Mouse (Mus musculus): ENCODE data around the gene Gramd1b. TPM values are rescaled to one million over a fixed set of nuclear protein-coding genes. Genes with fewer than 3 reads are reported as not detected.

Gramd1b gene
- polyA plus RNA-seq, 1 experiment from 2014 or later = 1.2 TPM

DNA sequence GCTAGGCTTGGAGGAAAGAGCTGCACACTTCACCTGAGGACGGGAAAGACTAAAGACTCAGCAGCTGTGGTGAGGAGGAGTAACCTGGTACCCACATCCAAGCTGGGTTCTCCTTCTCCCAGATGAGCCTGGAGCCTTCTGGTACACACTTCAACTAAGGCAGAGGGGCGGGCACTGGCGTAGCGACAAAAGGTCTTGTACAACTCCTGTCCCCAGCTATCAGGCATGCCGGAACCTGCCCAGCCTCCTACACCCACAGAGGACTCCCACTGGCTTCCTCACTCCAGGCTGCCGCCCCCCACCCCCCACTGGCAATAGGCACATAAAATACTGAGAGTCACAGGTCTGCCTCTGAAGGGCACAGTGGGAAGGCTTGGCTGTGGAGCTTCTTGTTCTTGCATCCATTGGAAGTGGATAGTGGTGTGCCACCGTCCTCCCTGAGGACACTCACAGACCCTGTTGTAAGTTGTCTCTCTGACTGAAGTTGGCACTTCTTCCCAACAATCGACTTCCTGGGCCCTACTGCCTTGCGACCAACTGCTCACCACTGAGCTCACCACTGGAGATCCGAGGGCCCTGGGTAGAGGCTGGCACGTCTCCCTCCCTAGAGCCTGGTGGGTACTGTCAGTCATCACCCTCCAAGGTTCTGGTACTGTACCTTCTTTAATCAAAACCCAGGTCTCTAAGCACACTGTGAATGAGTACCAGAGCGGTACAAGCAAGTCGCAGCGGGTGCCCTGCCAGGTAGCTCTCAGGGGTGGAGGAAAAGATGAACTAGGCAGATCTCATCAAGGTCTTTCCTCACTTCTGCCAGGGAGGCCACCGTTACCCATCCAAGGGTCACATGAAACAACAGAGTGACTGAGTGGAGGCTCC, 199.5 kb downstream of the Gramd1b start:
- Histone ChIP-seq H3K27me3 (ENCODE audit: insufficient read depth, low read length) (no peaks in the 10 kb centered on the region), H3K9me3 (ENCODE audit: low read length) (no peaks in the 10 kb centered on the region), H3K4me2 (ENCODE audit: low read depth, low read length) (no peak overlapping the region), H3K4me3 (ENCODE audit: low read depth, low read length) (no peak overlapping the region), H3K4me1 (ENCODE audit: insufficient read depth) (no peaks in the 10 kb centered on the region), H3K36me3 (replicated peaks; ENCODE audit: insufficient read depth, low read length) (no peaks in the 10 kb centered on the region), H3K27ac (ENCODE audit: low read depth) (no peak overlapping the region), H3K9ac (replicated peaks) (no peak overlapping the region)
- DNase-seq (no peak), ATAC-seq (no peak)
- 81% methylated on average over 15 of the region's 15 CpGs for WGBS (ENCODE audit: insufficient replicate concordance)
- TF ChIP-seq CTCF (IDR thresholded peaks at IDR 0.05; ENCODE audit: low read depth) (no peak), EP300 (IDR thresholded peaks at IDR 0.05; ENCODE audit: low read depth) (no peak)

DNA sequence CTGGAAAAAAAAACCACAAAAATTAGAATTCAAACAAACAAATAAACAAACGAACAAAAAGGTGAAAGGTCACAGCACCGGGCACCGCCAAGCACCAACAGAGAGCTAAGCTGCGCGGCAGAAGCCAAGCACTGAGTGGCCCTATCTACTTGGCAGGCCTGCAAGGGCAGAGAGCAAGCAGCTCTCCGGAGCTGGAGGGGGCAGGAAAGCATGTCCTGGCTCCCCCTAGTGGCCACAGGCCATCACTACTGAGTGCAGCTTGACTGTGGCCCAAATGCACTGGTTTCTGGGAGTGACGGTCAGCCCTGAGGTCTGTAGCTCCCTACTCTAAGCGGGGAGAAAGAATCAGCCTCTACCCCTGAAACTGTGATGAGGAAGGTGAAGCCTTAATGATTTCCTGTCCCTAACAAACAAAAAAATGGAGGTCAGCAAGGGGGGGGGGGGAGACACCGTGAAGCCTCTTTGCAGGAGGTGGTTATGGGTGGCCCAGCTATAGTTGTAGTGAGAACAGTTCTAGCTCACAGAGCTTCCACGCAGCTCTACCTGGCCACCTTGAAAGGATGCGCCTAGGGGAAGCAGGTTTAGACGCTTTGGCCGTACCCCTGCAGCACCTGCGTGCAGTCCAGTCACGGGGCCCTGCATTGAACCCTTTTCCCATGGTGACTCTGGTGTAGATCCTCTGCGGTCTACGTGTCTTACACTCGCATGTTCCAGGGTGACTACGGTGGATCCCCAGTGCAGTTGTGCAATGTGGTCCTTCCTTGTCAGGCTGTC, 200.4 kb downstream of the Gramd1b start:
- 53% methylated on average over 19 of the region's 19 CpGs for WGBS (ENCODE audit: insufficient replicate concordance)
- peak; percentile 88 for DNase-seq
- Histone ChIP-seq H3K9me3 (ENCODE audit: low read length) (no peaks in the 10 kb centered on the region), H3K27me3 (ENCODE audit: insufficient read depth, low read length) (no peaks in the 10 kb centered on the region), H3K9ac (replicated peaks) (no peak overlapping the region), H3K4me3 (ENCODE audit: low read depth, low read length) (no peak overlapping the region), H3K27ac (ENCODE audit: low read depth) (no peak overlapping the region), H3K36me3 (replicated peaks; ENCODE audit: insufficient read depth, low read length) (no peaks in the 10 kb centered on the region), H3K4me2 (ENCODE audit: low read depth, low read length) (no peak overlapping the region), H3K4me1 (ENCODE audit: insufficient read depth) (no peaks in the 10 kb centered on the region)
- peak; percentile 90 for ATAC-seq
- TF ChIP-seq EP300 (IDR thresholded peaks at IDR 0.05; ENCODE audit: low read depth) (no peak), CTCF (IDR thresholded peaks at IDR 0.05; ENCODE audit: low read depth) (peak; percentile 98)

DNA sequence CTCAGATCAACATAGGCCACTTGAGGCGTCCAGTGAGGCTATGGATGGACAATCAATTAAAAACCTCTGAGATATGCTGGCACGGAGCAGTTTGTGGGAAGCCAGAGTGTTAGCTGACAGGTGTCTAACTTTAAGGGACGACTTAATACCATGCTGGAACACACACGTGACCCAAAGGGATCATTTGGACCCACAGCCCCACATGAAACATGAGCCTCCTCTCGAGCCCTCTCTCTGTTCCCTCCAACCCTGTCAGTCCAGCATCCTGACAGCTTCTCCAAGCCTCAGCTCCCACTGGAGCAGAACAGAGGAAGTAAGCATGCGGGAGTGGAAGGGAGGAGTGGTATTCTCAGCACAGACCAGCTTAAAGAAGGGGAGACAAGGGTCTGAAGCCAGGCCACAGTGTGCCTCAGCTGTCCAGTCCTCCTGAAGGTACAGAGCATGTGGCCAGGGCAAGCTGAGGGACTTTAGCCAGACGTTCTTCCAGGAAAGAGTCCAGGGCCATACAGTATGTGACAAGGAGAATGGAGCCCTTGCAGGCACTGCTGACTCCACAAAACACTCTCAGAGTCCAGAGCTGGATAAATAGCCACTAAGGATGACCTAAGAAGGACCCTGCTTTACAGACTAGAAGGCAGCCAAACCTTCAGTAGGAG, 204.8 kb downstream of the Gramd1b start:
- Histone ChIP-seq H3K9ac (replicated peaks) (no peak overlapping the region), H3K27me3 (ENCODE audit: insufficient read depth, low read length) (no peaks in the 10 kb centered on the region), H3K4me2 (ENCODE audit: low read depth, low read length) (no peak overlapping the region), H3K4me1 (ENCODE audit: insufficient read depth) (peaks cover 17% of the 10 kb centered on the region; the same call in 1 of the 2 replicates), H3K9me3 (ENCODE audit: low read length) (no peaks in the 10 kb centered on the region), H3K27ac (ENCODE audit: low read depth) (no peak overlapping the region), H3K36me3 (replicated peaks; ENCODE audit: insufficient read depth, low read length) (no peaks in the 10 kb centered on the region), H3K4me3 (ENCODE audit: low read depth, low read length) (no peak overlapping the region)
- TF ChIP-seq CTCF (IDR thresholded peaks at IDR 0.05; ENCODE audit: low read depth) (no peak), EP300 (IDR thresholded peaks at IDR 0.05; ENCODE audit: low read depth) (no peak)
- WGBS (ENCODE audit: insufficient replicate concordance) = 65% methylated on average over 7 of the region's 7 CpGs
- no peak for DNase-seq
- ATAC-seq = no peak

DNA sequence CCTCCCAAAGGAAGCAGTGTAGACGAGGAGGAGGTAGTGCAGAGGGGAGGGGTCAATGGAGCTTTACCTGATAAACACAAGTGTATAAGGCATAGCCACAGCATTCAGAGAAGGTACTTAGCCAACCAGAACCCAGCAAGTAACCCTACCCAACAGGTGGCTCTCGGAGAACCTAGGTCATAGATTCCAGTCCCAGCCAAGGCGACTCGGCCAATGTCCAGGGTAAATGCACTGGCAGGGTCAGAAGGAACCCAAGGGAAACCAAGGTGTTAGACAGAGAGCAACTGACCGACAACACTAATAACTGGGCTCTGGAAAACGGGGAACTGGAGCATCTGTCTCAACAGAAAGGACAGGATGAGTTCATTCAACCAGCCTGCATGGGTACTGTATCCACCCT, 206.4 kb downstream of the Gramd1b start:
- DNase-seq (no peak), ATAC-seq (no peak)
- H3K4me3 ChIP-seq (ENCODE audit: low read depth, low read length) = no peak overlapping the region
- H3K36me3 ChIP-seq (replicated peaks; ENCODE audit: insufficient read depth, low read length) = no peaks in the 10 kb centered on the region
- no peak overlapping the region for H3K9ac ChIP-seq (replicated peaks)
- TF ChIP-seq EP300 (IDR thresholded peaks at IDR 0.05; ENCODE audit: low read depth) (no peak), CTCF (IDR thresholded peaks at IDR 0.05; ENCODE audit: low read depth) (no peak)
- H3K27ac ChIP-seq (ENCODE audit: low read depth) = 0 out of 2 replicates have a peak overlapping the region, but pooled peaks have one; percentile 26
- H3K27me3 ChIP-seq (ENCODE audit: insufficient read depth, low read length) = no peaks in the 10 kb centered on the region
- 59% methylated on average over 6 of the region's 6 CpGs for WGBS (ENCODE audit: insufficient replicate concordance)
- H3K9me3 ChIP-seq (ENCODE audit: low read length) = no peaks in the 10 kb centered on the region
- H3K4me2 ChIP-seq (ENCODE audit: low read depth, low read length) = no peak overlapping the region
- peaks cover 17% of the 10 kb centered on the region; the same call in 1 of the 2 replicates for H3K4me1 ChIP-seq (ENCODE audit: insufficient read depth)

DNA sequence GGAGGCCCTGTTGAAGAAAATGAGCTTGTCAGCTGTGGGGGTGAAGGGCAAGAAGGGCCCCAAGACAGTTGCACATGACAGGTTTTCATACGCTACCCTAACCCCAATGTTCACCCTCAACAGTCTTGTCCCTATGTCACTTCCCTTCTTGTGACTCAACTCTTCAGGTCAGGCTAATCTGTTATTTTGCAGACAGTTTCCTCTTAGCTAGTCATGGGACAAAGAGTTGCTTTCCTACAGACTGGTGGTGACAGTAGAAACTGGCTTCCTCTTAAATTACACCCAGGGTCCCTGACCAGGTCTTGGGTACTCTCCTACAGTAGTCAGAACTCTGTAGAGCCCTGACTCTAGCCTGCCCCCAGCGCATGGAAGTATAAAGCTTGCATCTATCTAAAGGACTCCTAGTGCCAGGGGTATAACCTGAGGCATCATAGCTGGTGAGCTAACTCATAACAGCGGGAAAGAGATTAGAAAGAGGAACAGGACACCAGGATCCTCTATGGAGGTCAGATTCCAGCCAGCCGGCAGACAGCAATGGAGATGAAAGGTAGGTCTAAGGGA, 206.9 kb downstream of the Gramd1b start:
- Histone ChIP-seq H3K4me3 (ENCODE audit: low read depth, low read length) (no peak overlapping the region), H3K4me2 (ENCODE audit: low read depth, low read length) (no peak overlapping the region), H3K9ac (replicated peaks) (no peak overlapping the region), H3K36me3 (replicated peaks; ENCODE audit: insufficient read depth, low read length) (no peaks in the 10 kb centered on the region), H3K9me3 (ENCODE audit: low read length) (no peaks in the 10 kb centered on the region), H3K27ac (ENCODE audit: low read depth) (0 out of 2 replicates have a peak overlapping the region, but pooled peaks have one; percentile 26), H3K27me3 (ENCODE audit: insufficient read depth, low read length) (no peaks in the 10 kb centered on the region), H3K4me1 (ENCODE audit: insufficient read depth) (peaks cover 17% of the 10 kb centered on the region; the same call in 1 of the 2 replicates)
- ATAC-seq = peak; percentile 18
- TF ChIP-seq EP300 (IDR thresholded peaks at IDR 0.05; ENCODE audit: low read depth) (no peak), CTCF (IDR thresholded peaks at IDR 0.05; ENCODE audit: low read depth) (peak; percentile 28)
- WGBS (ENCODE audit: insufficient replicate concordance) = 43% methylated on average over 4 of the region's 4 CpGs
- DNase-seq = no peak
